Comparison of ENCODE assay signal across 10 mouse cellular contexts in genomic region chr6:115914511-115915202, GRCm38 (mm10). TPM values are rescaled to one million over a fixed set of nuclear protein-coding genes. Genes with fewer than 3 reads are reported as not detected.
DNase-seq lines count a peak whose midpoint lies in the region; ATAC-seq and TF ChIP-seq lines count a peak whose summit lies in the region.
"Had no signal": no experiment of that assay in that cellular context is flagged by ENCODE, and none has a peak within 500 bp of the region (broad histone marks: within the 10 kb centered on the region; RNA-seq: fewer than 3 reads in every experiment).

No protein-coding gene starts in this region.

- no peak overlapping the region for H3K4me3 ChIP-seq in hindbrain, embryonic 12.5 days
- no peak overlapping the region for H3K4me3 ChIP-seq in hindbrain, embryonic 11.5 days (ENCODE audit: low read depth, low read length)
- no peak overlapping the region for H3K4me3 ChIP-seq in cerebellum, adult 2 months (replicated peaks; ENCODE audit: insufficient read depth, low read depth, low read length)
- no peak overlapping the region for H3K4me3 ChIP-seq in hindbrain, embryonic 15.5 days
- H3K4me3 ChIP-seq in neural tube, embryonic 15.5 days (replicated peaks), result no peak overlapping the region
- H3K4me3 ChIP-seq in kidney, embryonic 14.5 days (ENCODE audit: low read length), result no peak overlapping the region

- TF ChIP-seq CTCF in cerebellum, adult 2 months (IDR thresholded peaks at IDR 0.05; ENCODE audit: borderline replicate concordance, insufficient read depth, low read depth, low read length), result no peak

- DNase-seq in hindbrain, embryonic 11.5 days (ENCODE audit: low spot score), result no peak
- DNase-seq in cerebellum, adult 2 months, result peak; percentile 73 to 79
- DNase-seq in spleen, postnatal 36 days (ENCODE audit: low spot score in 2 of 2), result no peak
- DNase-seq in embryo, embryonic 10 days (ENCODE audit: low spot score), result no peak
- DNase-seq: kidney, adult 11 months had no signal

- H3K9me3 ChIP-seq in hindbrain, embryonic 12.5 days (replicated peaks), result no peaks in the 10 kb centered on the region
- H3K9me3 ChIP-seq in hindbrain, embryonic 11.5 days (ENCODE audit: control insufficient read depth, low read length), result no peaks in the 10 kb centered on the region
- H3K9me3 ChIP-seq in hindbrain, embryonic 15.5 days, result no peaks in the 10 kb centered on the region
- no peaks in the 10 kb centered on the region for H3K9me3 ChIP-seq in neural tube, embryonic 15.5 days (replicated peaks)
- no peaks in the 10 kb centered on the region for H3K9me3 ChIP-seq in kidney, embryonic 14.5 days (ENCODE audit: control insufficient read depth, low read length)

- no peak for ATAC-seq in hindbrain, embryonic 12.5 days (ENCODE audit: low FRiP score)
- ATAC-seq in hindbrain, embryonic 11.5 days (ENCODE audit: low FRiP score), result no peak
- peak; percentile 55; the same call in 1 of the 2 replicates for ATAC-seq in hindbrain, embryonic 15.5 days (ENCODE audit: low FRiP score, low read depth)
- ATAC-seq in neural tube, embryonic 15.5 days (ENCODE audit: low FRiP score), result no peak; the same call in 1 of the 2 replicates
- ATAC-seq in kidney, embryonic 14.5 days (ENCODE audit: low FRiP score, low TSS enrichment), result no peak

- H3K27me3 ChIP-seq in hindbrain, embryonic 12.5 days, result no peaks in the 10 kb centered on the region
- H3K27me3 ChIP-seq in hindbrain, embryonic 11.5 days (ENCODE audit: control insufficient read depth, insufficient read depth, low read length), result no peaks in the 10 kb centered on the region
- no peaks in the 10 kb centered on the region for H3K27me3 ChIP-seq in cerebellum, adult 2 months (ENCODE audit: control insufficient read depth, insufficient read depth, low read length)
- no peaks in the 10 kb centered on the region for H3K27me3 ChIP-seq in hindbrain, embryonic 15.5 days
- no peaks in the 10 kb centered on the region for H3K27me3 ChIP-seq in neural tube, embryonic 15.5 days (replicated peaks)
- no peaks in the 10 kb centered on the region for H3K27me3 ChIP-seq in kidney, embryonic 14.5 days (ENCODE audit: control insufficient read depth, insufficient read depth, low read length)

- no peak for TF ChIP-seq POLR2A in cerebellum, adult 2 months (IDR thresholded peaks at IDR 0.05; ENCODE audit: borderline replicate concordance, insufficient read depth, low read length)

- H3K36me3 ChIP-seq in hindbrain, embryonic 12.5 days, result peaks cover 28% of the 10 kb centered on the region; the same call in 1 of the 2 replicates
- no peaks in the 10 kb centered on the region for H3K36me3 ChIP-seq in hindbrain, embryonic 11.5 days (ENCODE audit: control insufficient read depth, insufficient read depth, low read length)
- peaks cover 4% of the 10 kb centered on the region; the same call in 1 of the 2 replicates for H3K36me3 ChIP-seq in hindbrain, embryonic 15.5 days
- H3K36me3 ChIP-seq in neural tube, embryonic 15.5 days, result peaks cover 3% of the 10 kb centered on the region; the same call in 1 of the 2 replicates
- peaks cover 5% of the 10 kb centered on the region; the same call in 1 of the 2 replicates for H3K36me3 ChIP-seq in kidney, embryonic 14.5 days (ENCODE audit: control insufficient read depth, insufficient read depth, low read length)

- 80% methylated on average over 15 of the region's 15 CpGs for WGBS in hindbrain, embryonic 12.5 days
- 87% methylated on average over 15 of the region's 15 CpGs for WGBS in hindbrain, embryonic 11.5 days
- WGBS in cerebellum, adult 2 months, result 13% methylated on average over 15 of the region's 15 CpGs
- 60% methylated on average over 15 of the region's 15 CpGs for WGBS in hindbrain, embryonic 15.5 days
- WGBS in neural tube, embryonic 15.5 days, result 68% methylated on average over 15 of the region's 15 CpGs
- WGBS in kidney, embryonic 14.5 days, result 66% methylated on average over 15 of the region's 15 CpGs

- H3K4me1 ChIP-seq in hindbrain, embryonic 12.5 days, result 0 out of 2 replicates have a peak, but pooled peaks cover 9% of the 10 kb centered on the region
- H3K4me1 ChIP-seq in hindbrain, embryonic 11.5 days (replicated peaks; ENCODE audit: control insufficient read depth, insufficient read depth, low read length), result no peaks in the 10 kb centered on the region
- peaks cover 55% of the 10 kb centered on the region for H3K4me1 ChIP-seq in cerebellum, adult 2 months (ENCODE audit: control insufficient read depth, insufficient read depth, low read length)
- H3K4me1 ChIP-seq in hindbrain, embryonic 15.5 days (replicated peaks), result peaks cover 24% of the 10 kb centered on the region
- H3K4me1 ChIP-seq in neural tube, embryonic 15.5 days, result peaks cover 13% of the 10 kb centered on the region; the same call in 1 of the 2 replicates
- H3K4me1 ChIP-seq in kidney, embryonic 14.5 days (ENCODE audit: control insufficient read depth, insufficient read depth, low read length), result peaks cover 30% of the 10 kb centered on the region

- peak overlapping the region; percentile 35; the same call in 1 of the 2 replicates for H3K27ac ChIP-seq in hindbrain, embryonic 12.5 days
- no peak overlapping the region for H3K27ac ChIP-seq in hindbrain, embryonic 11.5 days (ENCODE audit: low read depth, low read length)
- peak overlapping the region; percentile 80 for H3K27ac ChIP-seq in cerebellum, adult 2 months (ENCODE audit: insufficient read depth, low read length)
- H3K27ac ChIP-seq in hindbrain, embryonic 15.5 days (replicated peaks), result peak overlapping the region; percentile 58
- 0 out of 2 replicates have a peak overlapping the region, but pooled peaks have one; percentile 10 for H3K27ac ChIP-seq in neural tube, embryonic 15.5 days (replicated peaks)
- H3K27ac ChIP-seq in kidney, embryonic 14.5 days (ENCODE audit: low read depth, low read length), result no peak overlapping the region

- H3K9ac ChIP-seq in hindbrain, embryonic 12.5 days, result no peak overlapping the region
- no peak overlapping the region for H3K9ac ChIP-seq in hindbrain, embryonic 11.5 days (ENCODE audit: low read depth, low read length)
- H3K9ac ChIP-seq in hindbrain, embryonic 15.5 days, result no peak overlapping the region
- H3K9ac ChIP-seq in neural tube, embryonic 15.5 days (replicated peaks), result no peak overlapping the region
- no peak overlapping the region for H3K9ac ChIP-seq in kidney, embryonic 14.5 days (ENCODE audit: low read depth, low read length)

- no peak overlapping the region for H3K4me2 ChIP-seq in hindbrain, embryonic 12.5 days (replicated peaks)
- H3K4me2 ChIP-seq in hindbrain, embryonic 11.5 days (replicated peaks; ENCODE audit: low read depth, low read length), result no peak overlapping the region
- no peak overlapping the region for H3K4me2 ChIP-seq in hindbrain, embryonic 15.5 days
- no peak overlapping the region for H3K4me2 ChIP-seq in neural tube, embryonic 15.5 days
- H3K4me2 ChIP-seq in kidney, embryonic 14.5 days (replicated peaks; ENCODE audit: low read depth, low read length), result no peak overlapping the region
- H3K4me2 ChIP-seq: liver, embryonic 11.5 days had no signal

RNA-seq across cellular contexts. Expression of gene Rho, which starts 16.9 kb away (rescaled TPM):
- 0.16 and 0.19 TPM in 2 replicates for polyA plus RNA-seq in hindbrain, embryonic 12.5 days (2016; fragmentation: Nextera tagmentation; extraction: Ambion mirVana)
- 0.22 and 0.39 TPM in 2 replicates for polyA plus RNA-seq in hindbrain, embryonic 11.5 days (2014; fragmentation: Nextera tagmentation; extraction: Ambion mirVana)
- polyA plus RNA-seq in cerebellum, adult 2 months (2012; rRNA removed), result 0.79 and 0.89 TPM in 2 replicates
- 0.64 and 0.68 TPM in 2 replicates for polyA plus RNA-seq in hindbrain, embryonic 15.5 days (2015; fragmentation: Nextera tagmentation; extraction: Ambion mirVana)
- 2.0 and 2.1 TPM in 2 replicates for polyA plus RNA-seq in neural tube, embryonic 15.5 days (2015; fragmentation: Nextera tagmentation; extraction: Ambion mirVana)
- polyA plus RNA-seq in kidney, embryonic 14.5 days (2014; fragmentation: Nextera tagmentation; extraction: Ambion mirVana), result 0.06 TPM in 1 of 2 replicates, not detected in the other
- polyA plus RNA-seq: liver, embryonic 11.5 days had no signal

RNA-seq across cellular contexts. Expression of gene H1foo, which starts 30.1 kb away (rescaled TPM):
- not detected in 2 replicates for polyA plus RNA-seq in hindbrain, embryonic 12.5 days (2016; fragmentation: Nextera tagmentation; extraction: Ambion mirVana)
- polyA plus RNA-seq in hindbrain, embryonic 11.5 days (2014; fragmentation: Nextera tagmentation; extraction: Ambion mirVana), result not detected in 2 replicates
- polyA plus RNA-seq in cerebellum, adult 2 months (2012; rRNA removed), result not detected in 2 replicates
- polyA plus RNA-seq in hindbrain, embryonic 15.5 days (2015; fragmentation: Nextera tagmentation; extraction: Ambion mirVana), result not detected in 2 replicates
- not detected in 2 replicates for polyA plus RNA-seq in neural tube, embryonic 15.5 days (2015; fragmentation: Nextera tagmentation; extraction: Ambion mirVana)
- not detected in 2 replicates for polyA plus RNA-seq in kidney, embryonic 14.5 days (2014; fragmentation: Nextera tagmentation; extraction: Ambion mirVana)
- polyA plus RNA-seq: liver, embryonic 11.5 days had no signal

Comparison
In these comparisons a context has a peak if more than half of its experiments do, and no peak if none do; other contexts are left out.
1. H3K27ac ChIP-seq: peak in hindbrain, embryonic 12.5 days (single experiment), cerebellum, adult 2 months (single experiment), hindbrain, embryonic 15.5 days (single experiment) and neural tube, embryonic 15.5 days (single experiment); none in hindbrain, embryonic 11.5 days (single experiment) and kidney, embryonic 14.5 days (single experiment).
2. DNase-seq: peak in cerebellum, adult 2 months (2 of 2); none in hindbrain, embryonic 11.5 days (single experiment), spleen, postnatal 36 days (0 of 2) and embryo, embryonic 10 days (single experiment).